Mouse (Mus musculus) brain, embryonic 18.5 days (tissue): ENCODE data around the gene Myo3b.
"Not testable (repeated sequence)": the region's sequence is repeated elsewhere in the genome, so short reads cannot be mapped to it uniquely, and the experiment has no call there.

Experiments
- DNase-seq: peaks from one replicate; pipeline ENCODE4 v3.0.0-alpha.2; 2012; ENCODE audit warnings: low read depth, low spot score

Myo3b gene

DNA sequence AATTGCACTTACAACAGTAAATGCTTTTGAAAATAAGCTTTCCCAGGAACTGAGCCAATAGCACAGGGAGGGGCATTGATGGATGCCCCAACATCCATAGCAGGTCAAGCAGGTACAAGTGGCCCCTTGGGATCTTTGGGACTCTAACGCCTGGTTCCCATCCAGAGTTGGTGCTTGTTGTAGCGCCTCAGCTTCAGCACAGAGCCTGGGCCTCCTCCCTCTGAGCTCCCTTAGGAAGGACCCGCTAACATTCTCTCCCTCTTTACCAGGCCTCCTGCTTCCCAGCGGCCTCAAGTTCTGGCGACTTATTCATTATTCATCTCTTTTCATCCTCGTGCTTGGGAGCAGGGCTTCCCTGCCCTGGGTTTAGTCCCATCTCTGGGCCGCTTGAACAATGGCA, at the start of gene Myo3b:
Gene Myo3b, plus strand, starts transcription at position 375 of the 400 bp plus-strand sequence.
- DNase-seq: no peak

DNA sequence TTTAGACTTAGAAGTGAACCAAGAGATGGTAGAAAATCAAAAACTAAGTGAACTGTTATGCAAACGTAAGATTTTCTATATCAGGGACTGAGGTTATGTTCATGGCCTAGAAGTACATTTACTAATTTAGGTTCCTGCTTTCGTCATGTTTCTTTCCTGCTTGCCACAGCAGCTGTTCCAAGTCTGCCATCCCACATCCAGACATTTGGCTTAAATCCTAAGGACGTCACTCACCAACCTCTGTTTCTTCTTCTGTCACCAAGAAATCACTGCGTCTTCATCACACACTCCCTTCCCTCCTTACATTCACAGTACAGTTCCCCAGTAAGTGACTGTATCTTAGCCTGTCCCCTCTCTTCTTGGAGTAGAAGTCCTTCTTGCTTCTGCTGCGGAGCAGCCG, 49.7 kb upstream of the Myo3b start:
- no peak for DNase-seq

GRCm38 (mm10) chr2:69990647-69991046, 48.3 kb upstream of the Myo3b start:
- no peak for DNase-seq

DNA sequence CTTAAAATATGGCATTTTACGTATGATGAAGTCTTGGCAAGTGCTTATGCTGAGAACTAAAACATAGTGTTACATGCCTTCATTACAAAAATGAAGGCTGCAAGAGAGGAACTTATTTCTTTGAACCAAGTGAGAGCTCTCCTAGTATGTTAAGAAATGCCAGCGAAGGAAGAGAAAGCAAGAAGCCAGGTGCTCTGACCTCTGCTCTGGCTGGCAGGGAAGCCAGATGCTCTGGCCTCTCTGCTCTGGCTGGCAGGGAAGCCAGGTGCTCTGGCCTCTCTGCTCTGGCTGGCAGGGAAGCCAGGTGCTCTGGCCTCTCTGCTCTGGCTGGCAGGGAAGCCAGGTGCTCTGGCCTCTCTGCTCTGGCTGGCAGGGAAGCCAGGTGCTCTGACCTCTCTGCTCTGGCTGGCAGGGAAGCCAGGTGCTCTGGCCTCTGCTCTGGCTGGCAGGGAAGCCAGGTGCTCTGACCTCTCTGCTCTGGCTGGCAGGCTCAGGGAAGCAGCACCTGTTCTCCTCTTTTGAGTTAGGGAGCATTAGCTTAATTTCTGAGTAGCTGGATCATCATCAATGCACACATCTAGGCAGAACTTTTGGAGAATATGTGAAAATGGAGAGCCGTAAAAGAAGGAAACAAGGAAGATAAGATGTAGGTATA, 44.7 kb upstream of the Myo3b start:
- DNase-seq: not testable (repeated sequence)

DNA sequence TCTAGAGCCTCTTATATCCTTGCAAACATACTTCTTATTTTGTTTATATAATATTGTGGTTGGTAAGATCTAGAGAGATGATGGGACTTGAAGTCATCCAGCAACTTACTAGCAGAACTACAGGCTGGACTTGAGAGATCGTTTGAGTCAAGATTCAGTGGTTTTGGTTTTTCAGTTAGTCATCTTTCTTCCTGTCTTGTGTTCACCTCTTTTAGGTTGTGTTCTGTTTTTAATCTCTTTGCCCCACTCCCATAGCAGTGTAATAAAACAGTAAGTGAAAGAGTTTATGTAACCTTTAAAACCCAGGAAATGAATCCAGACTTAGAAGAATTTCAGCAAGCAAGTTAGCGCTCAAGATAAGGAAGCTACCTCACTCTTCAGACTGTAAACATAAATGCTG, 44.1 kb upstream of the Myo3b start:
- DNase-seq: no peak

DNA sequence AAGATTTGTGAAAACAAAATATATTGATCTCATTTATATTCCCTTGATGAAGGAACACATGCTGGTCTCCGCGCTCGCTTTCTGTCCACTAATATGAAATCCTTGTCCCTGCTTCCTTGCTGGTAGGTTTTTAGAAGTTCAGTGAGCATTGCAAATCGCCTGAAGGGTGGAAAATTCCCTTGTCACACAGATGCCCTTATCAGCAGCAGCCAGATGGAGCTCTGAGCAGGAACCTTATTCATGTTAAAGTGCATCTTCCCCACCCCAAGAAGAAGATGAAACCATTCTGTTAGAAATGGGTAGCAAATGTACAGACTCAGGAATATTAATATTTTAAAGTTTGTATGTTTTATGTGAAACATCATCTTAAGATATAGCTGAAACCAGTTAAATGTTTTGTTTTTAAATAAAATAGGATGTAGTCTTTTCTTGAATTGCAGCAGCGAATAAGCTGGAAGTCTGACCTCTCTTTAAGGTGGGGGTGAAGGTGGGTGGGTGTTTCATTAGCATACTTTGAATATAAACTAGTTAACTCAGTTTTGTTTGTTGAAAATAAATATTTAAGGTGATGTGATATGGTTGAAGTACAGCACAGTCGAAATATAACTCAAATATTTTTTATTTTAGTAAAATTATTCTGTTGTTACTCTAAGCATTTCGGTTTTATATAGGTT, 39.7 kb upstream of the Myo3b start:
- DNase-seq: peak; percentile 4

DNA sequence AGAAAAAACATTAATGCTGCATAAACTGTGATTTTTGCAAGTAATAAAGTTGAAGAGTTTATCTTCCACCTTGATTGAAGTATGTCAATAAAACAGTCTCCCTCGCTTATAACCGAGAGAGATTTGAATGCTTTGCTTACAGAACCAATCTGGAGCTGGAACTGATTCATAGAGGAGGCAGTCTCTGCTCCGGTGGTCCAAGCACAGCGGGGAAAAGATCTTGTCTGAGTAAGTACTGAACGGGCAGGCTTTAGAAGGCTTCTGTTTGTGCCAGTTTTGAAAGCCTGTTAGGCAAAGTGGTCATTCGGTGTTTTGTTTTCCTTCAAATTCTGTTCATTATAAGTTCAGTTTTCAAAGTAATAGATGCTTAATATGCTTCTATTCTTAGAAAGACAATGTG, 38.6 kb upstream of the Myo3b start:
- DNase-seq: no peak

DNA sequence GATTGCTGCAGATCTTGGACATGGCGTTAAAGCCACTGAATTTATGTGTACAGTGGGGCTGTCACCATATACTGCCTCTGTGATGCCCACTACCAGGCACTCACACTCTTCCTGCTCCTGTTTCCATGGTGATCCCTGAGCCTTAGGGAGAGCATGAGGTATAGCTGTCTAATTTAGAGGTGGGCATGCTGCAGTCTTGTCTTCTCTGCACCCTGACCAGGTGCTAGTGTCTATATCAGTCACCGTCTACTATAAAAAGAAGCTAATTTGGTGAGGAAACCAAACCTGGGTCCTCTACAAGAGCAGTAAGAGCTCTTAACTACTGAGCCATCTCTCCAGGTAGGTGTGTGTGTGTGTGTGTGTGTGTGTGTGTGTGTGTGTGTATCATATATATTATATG, 32.4 kb upstream of the Myo3b start:
- no peak for DNase-seq

DNA sequence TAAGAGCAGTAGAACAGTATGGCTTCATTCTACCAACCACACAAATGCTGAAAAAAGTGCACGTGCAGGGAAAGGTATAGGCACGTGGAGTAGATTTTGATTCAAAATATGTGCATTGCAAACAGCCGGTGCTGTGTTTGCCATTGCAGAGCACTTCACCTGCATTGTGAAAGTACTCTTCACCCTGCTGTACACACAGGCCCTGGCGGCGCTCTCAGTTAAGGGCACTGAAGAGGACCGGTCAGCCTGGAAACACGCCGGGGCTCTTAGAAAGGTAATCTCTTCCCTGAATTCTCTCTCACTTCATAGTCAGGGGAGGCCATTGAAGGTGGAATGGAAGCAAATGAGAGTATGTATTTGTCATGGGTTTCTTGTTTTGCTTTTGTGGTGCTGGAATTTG, 26.0 kb upstream of the Myo3b start:
- no peak for DNase-seq

DNA sequence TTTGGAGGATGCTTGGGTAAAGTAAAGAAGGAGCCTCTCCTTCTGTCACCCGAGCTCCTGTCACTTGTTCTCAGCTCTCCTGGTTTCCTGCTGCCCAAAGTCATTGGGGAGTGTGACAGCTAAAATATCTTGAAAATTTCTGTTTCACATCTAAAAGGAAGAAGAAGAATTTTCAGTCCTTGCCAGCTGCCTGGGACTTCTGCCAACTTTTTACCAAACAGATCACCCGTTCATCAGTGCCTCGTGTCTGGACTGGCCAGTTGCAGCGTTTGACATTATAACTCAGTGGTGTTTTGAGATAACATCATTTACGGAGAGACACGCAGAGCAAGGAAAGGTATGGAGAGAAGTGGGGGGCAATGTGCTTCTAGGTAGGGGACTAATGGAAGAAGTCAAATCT, 20.7 kb upstream of the Myo3b start:
- DNase-seq: no peak

DNA sequence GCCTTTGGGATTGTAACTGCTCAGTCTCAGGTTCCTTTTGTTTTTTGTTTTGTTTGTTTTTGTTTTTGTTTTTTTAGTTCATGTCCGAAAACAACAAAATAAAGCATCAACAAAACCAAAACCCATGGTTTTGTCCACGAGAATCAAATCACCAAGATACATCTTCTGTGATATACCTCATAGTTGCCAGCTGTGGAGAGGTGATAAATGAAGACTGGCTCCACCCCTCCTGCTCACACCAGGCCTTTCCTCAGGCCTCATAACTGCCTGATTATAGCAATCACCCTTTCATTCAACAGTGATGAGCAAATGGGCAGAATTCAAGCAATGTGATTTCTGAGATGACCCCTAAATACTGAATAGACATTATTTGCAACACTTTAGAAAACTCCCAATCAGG, 14.5 kb upstream of the Myo3b start:
- DNase-seq: no peak

GRCm38 (mm10) chr2:70025711-70026110, 13.2 kb upstream of the Myo3b start:
- no peak for DNase-seq

DNA sequence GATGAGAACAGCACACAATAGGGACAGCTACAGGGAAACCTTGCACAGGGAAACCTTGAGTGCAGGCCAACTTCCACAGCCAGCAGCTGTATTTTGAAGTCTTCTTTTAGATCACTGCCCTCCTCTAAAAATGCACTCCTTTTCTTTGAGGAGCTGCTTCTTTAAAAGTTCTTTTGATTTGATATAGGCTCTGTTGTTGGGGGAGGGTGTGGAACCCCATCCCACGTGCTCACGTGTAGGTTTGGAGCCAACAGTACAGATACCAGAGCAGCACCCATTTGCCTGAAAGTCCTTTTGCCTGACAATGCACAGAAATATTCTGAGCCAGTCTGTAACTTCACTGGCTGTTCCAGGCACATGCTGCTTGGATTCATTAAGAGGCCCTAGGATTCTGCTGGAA, 7.5 kb upstream of the Myo3b start:
- no peak for DNase-seq

DNA sequence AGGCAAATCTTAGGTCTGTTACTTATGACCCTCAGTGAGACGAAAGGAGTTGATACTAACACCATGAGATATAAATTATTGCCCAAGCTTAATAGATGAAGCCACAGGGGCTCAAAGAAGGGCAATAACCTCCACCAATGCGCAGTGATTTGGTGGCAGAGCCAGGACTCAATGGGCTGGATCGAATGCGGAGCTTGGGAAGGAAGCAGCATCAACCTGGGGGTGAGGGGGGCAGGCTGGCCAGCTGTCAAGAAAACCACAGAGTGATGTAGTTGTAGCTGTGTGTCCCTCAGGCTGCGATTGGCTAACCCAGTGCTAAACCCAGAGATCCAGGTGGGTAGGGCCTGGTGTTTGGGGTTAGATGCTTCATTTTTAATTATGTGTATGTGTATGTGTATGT, 4.0 kb upstream of the Myo3b start:
- DNase-seq: no peak

- no peak for DNase-seq
These were observed 3.6 kb upstream of the Myo3b start for GRCm38 (mm10) chr2:70035358-70035757.

DNA sequence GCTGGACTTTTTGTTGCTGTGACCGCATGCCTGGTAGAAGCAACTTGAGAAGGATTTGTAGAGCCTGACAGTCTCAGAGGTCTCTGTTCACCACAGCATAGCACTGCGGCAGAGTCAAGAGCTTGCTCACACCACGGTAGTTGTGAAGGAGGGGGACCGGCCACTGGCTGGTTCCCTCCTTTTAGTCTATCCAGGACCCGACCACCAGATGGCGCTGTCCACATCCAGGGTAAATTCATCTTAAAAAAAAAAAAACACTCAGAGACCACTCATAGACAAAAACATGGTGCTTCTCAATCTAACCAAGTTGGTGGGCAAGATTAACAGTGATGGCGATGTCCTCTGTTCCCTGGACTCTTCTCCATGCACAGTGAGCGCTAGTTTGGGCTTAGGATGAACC, 1.7 kb upstream of the Myo3b start:
- no peak for DNase-seq

GRCm38 (mm10) chr2:70044466-70044865, 5.5 kb downstream of the Myo3b start:
- no peak for DNase-seq

- no peak for DNase-seq
These were observed 8.9 kb downstream of the Myo3b start for GRCm38 (mm10) chr2:70047868-70048267.

DNA sequence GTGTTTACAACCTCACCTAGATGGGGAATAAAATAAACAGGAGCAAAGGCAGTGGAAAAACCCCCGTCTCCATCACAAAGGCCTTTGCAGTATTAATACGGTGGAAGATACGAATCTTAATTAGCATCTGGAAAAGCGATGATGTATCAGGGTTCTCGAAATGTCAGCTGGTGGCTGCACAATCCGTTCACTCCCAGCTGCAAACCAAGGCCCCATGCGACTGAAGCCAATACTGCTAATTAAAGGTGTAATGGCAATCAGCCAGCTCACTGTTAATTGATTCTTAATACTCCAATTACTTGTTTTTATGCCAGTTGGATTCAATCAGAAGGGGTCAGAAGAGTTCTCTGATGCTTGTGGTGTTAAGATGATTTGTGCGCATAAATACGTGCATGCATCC, 14.9 kb downstream of the Myo3b start:
- no peak for DNase-seq

DNA sequence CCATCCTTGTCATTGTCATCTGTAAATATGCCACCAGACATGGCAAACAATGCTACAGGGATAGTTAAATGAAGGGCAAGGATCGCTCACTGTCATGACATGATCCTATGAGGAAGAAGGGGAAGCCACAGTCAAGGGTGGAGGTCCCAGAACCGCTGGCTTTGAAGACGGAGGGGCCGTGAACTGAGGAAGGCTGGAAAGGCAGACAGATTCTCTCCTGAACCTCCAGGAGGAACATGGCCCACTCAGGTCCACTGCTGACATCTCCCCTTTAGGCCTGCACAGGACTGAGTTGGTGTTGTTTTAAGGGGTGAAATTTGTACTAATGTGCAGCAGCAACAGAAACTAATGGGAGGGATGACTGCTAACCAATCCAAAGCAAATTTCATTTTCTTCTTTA, 19.3 kb downstream of the Myo3b start:
- no peak for DNase-seq

- peak; percentile 59 for DNase-seq
These were observed 21.7 kb downstream of the Myo3b start for GRCm38 (mm10) chr2:70060359-70061345.

- no peak for DNase-seq
These were observed 26.2 kb downstream of the Myo3b start for GRCm38 (mm10) chr2:70065116-70065515.
